Mouse (Mus musculus) myocyte (in vitro differentiated cells): ENCODE measurements around the gene Aqp1. TPM values are rescaled to one million over a fixed set of nuclear protein-coding genes. Genes with fewer than 3 reads are reported as not detected.

Experiments used
- H3K27me3 ChIP-seq: one replicate; pipeline ENCODE4 v1.6.1; 2011; ENCODE audit not compliant: control insufficient read depth, insufficient read depth, insufficient read length
- H3K36me3 ChIP-seq: one replicate; pipeline ENCODE4 v1.6.1; 2011; ENCODE audit not compliant: control insufficient read depth, insufficient read depth
- H3K4me2 ChIP-seq: one replicate; pipeline ENCODE4 v1.6.1; 2011; ENCODE audit warnings: low read depth, control low read depth
- H3K4me3 ChIP-seq: one replicate; pipeline ENCODE4 v1.5.1; 2011; ENCODE audit warnings: mild to moderate bottlenecking, control low read depth, moderate library complexity
- H3K79me2 ChIP-seq: one replicate; pipeline ENCODE4 v1.6.1; 2011; ENCODE audit not compliant: control insufficient read depth, insufficient read depth
- H3ac ChIP-seq: one replicate; pipeline ENCODE4 v1.6.1; 2011; ENCODE audit not compliant: control insufficient read depth, insufficient read length
- CEBPB ChIP-seq: IDR thresholded peaks from 2 replicates; pipeline ENCODE4 v1.6.1; 2011; ENCODE audit warnings: mild to moderate bottlenecking, moderate library complexity; ENCODE audit not compliant: poor library complexity, insufficient read depth, severe bottlenecking
- E2F4 ChIP-seq: IDR thresholded peaks from one replicate; pipeline ENCODE4 v1.6.1; 2011; ENCODE audit warnings: mild to moderate bottlenecking, control low read depth, moderate library complexity; ENCODE audit not compliant: insufficient read depth
- MAX ChIP-seq: IDR thresholded peaks from one replicate; pipeline ENCODE4 v1.6.1; 2011; ENCODE audit warnings: low read depth, mild to moderate bottlenecking, control low read depth
- MYOD1 ChIP-seq, 3 experiments: IDR thresholded peaks; one replicate each; pipeline ENCODE4 v1.6.1; 2011; ENCODE audit warnings: control low read depth in 2 of 3, low read depth in 2 of 3, mild to moderate bottlenecking in 2 of 3, moderate library complexity in 1 of 3; ENCODE audit not compliant: insufficient read length in 2 of 3, control insufficient read depth in 1 of 3
- MYOG ChIP-seq, 3 experiments: IDR thresholded peaks; one replicate each; pipeline ENCODE4 v1.6.1; 2011; ENCODE audit warnings: control low read depth in 2 of 3, low read depth in 2 of 3, mild to moderate bottlenecking in 2 of 3; ENCODE audit not compliant: insufficient read length in 2 of 3, control insufficient read depth in 1 of 3, insufficient read depth in 1 of 3
- POLR2A ChIP-seq: IDR thresholded peaks from one replicate; pipeline ENCODE4 v1.6.1; 2011; ENCODE audit warnings: low read depth, mild to moderate bottlenecking, control low read depth, moderate library complexity; ENCODE audit not compliant: insufficient read length
- POLR2AphosphoS2 ChIP-seq: IDR thresholded peaks from one replicate; pipeline ENCODE4 v1.6.1; 2011; ENCODE audit warnings: low read depth, control low read depth; ENCODE audit not compliant: insufficient read length
- REST ChIP-seq: IDR thresholded peaks from one replicate; pipeline ENCODE4 v1.6.1; 2011; ENCODE audit warnings: mild to moderate bottlenecking, control low read depth, moderate library complexity; ENCODE audit not compliant: insufficient read depth, insufficient read length
- SRF ChIP-seq: IDR thresholded peaks from one replicate; pipeline ENCODE4 v1.6.1; 2011; ENCODE audit warnings: low read depth; ENCODE audit not compliant: control insufficient read depth, insufficient read length
- TCF12 ChIP-seq: IDR thresholded peaks from one replicate; pipeline ENCODE4 v1.6.1; 2011; ENCODE audit warnings: mild to moderate bottlenecking, control low read depth; ENCODE audit not compliant: poor library complexity, insufficient read depth, severe bottlenecking
- TCF3 ChIP-seq: IDR thresholded peaks from one replicate; pipeline ENCODE4 v1.6.1; 2011; ENCODE audit warnings: low read depth, control low read depth; ENCODE audit not compliant: insufficient read length
- USF1 ChIP-seq: IDR thresholded peaks from one replicate; pipeline ENCODE4 v1.6.1; 2011; ENCODE audit warnings: low read depth, mild to moderate bottlenecking, control low read depth, moderate library complexity
- polyA plus RNA-seq: library from polyadenylated mRNA; unstranded; fragments of >200 nt; fragmentation: generic; extraction: Trizol; gene quantifications from one replicate; pipeline ENCODE4 v1.2.1, GENCODE M21; 2012; ENCODE audit warnings: missing spikeins

Aqp1 gene
- polyA plus RNA-seq, 1 experiment = 32.0 TPM

- Histone ChIP-seq H3K27me3 (no peaks in the 10 kb centered on the region), H3K4me2 (no peak overlapping the region), H3K79me2 (no peaks in the 10 kb centered on the region), H3ac (no peak overlapping the region), H3K36me3 (no peaks in the 10 kb centered on the region), H3K4me3 (no peak overlapping the region)
- TF ChIP-seq MYOG (IDR thresholded peaks at IDR 0.05; ENCODE audit: control insufficient read depth in 1 of 3, insufficient read depth in 1 of 3, insufficient read length in 2 of 3, low read depth in 2 of 3) = no peak
- TF ChIP-seq CEBPB = no peak
- no peak for TF ChIP-seq E2F4
- no peak for TF ChIP-seq TCF12
- no peak for TF ChIP-seq TCF3
- TF ChIP-seq REST = no peak
- no peak for TF ChIP-seq SRF
- no peak for TF ChIP-seq MAX
These were observed 14.2 kb downstream of the Aqp1 start for GRCm38 (mm10) chr6:55350383-55350952.

- no peaks in the 10 kb centered on the region for H3K27me3 ChIP-seq
- H3ac ChIP-seq = no peak overlapping the region
- H3K36me3 ChIP-seq = no peaks in the 10 kb centered on the region
- no peak overlapping the region for H3K4me2 ChIP-seq
- no peaks in the 10 kb centered on the region for H3K79me2 ChIP-seq
- H3K4me3 ChIP-seq = no peak overlapping the region
- no peak for TF ChIP-seq POLR2A
These were observed 15.5 kb downstream of the Aqp1 start for GRCm38 (mm10) chr6:55351712-55352111.

GRCm38 (mm10) chr6:55353711-55354445 is 17.6 kb downstream of the Aqp1 start:
- no peak for TF ChIP-seq TCF12
- no peak for TF ChIP-seq E2F4
- TF ChIP-seq SRF = no peak
- no peak for TF ChIP-seq MYOD1 (IDR thresholded peaks at IDR 0.05; ENCODE audit: control insufficient read depth in 1 of 3, insufficient read length in 2 of 3, low read depth in 2 of 3)
- TF ChIP-seq MYOG (IDR thresholded peaks at IDR 0.05; ENCODE audit: control insufficient read depth in 1 of 3, insufficient read depth in 1 of 3, insufficient read length in 2 of 3, low read depth in 2 of 3) = peak in 1 of 3 experiments; percentile 10
- TF ChIP-seq REST = no peak
- no peak for TF ChIP-seq POLR2A
- no peak for TF ChIP-seq POLR2AphosphoS2
- TF ChIP-seq MAX = no peak
- H3K27me3 ChIP-seq = no peaks in the 10 kb centered on the region
- H3ac ChIP-seq = no peak overlapping the region
- no peak overlapping the region for H3K4me3 ChIP-seq
- H3K79me2 ChIP-seq = no peaks in the 10 kb centered on the region
- H3K4me2 ChIP-seq = no peak overlapping the region
- H3K36me3 ChIP-seq = no peaks in the 10 kb centered on the region

- no peak overlapping the region for H3ac ChIP-seq
- no peak overlapping the region for H3K4me3 ChIP-seq
- H3K79me2 ChIP-seq = no peaks in the 10 kb centered on the region
- no peak overlapping the region for H3K4me2 ChIP-seq
- no peaks in the 10 kb centered on the region for H3K27me3 ChIP-seq
- no peaks in the 10 kb centered on the region for H3K36me3 ChIP-seq
- TF ChIP-seq REST (no peak), MYOD1 (IDR thresholded peaks at IDR 0.05; ENCODE audit: control insufficient read depth in 1 of 3, insufficient read length in 2 of 3, low read depth in 2 of 3) (no peak), MYOG (IDR thresholded peaks at IDR 0.05; ENCODE audit: control insufficient read depth in 1 of 3, insufficient read depth in 1 of 3, insufficient read length in 2 of 3, low read depth in 2 of 3) (no peak), E2F4 (no peak)
These were observed 18.4 kb downstream of the Aqp1 start for GRCm38 (mm10) chr6:55354456-55355117.

- Histone ChIP-seq H3ac (no peak overlapping the region), H3K27me3 (no peaks in the 10 kb centered on the region), H3K36me3 (no peaks in the 10 kb centered on the region), H3K4me2 (no peak overlapping the region), H3K79me2 (no peaks in the 10 kb centered on the region), H3K4me3 (no peak overlapping the region)
- no peak for TF ChIP-seq MAX
- no peak for TF ChIP-seq CEBPB
- no peak for TF ChIP-seq SRF
- TF ChIP-seq USF1 = no peak
- no peak for TF ChIP-seq TCF3
- no peak for TF ChIP-seq POLR2A
- TF ChIP-seq E2F4 = no peak
- no peak for TF ChIP-seq MYOD1 (IDR thresholded peaks at IDR 0.05; ENCODE audit: control insufficient read depth in 1 of 3, insufficient read length in 2 of 3, low read depth in 2 of 3)
- no peak for TF ChIP-seq MYOG (IDR thresholded peaks at IDR 0.05; ENCODE audit: control insufficient read depth in 1 of 3, insufficient read depth in 1 of 3, insufficient read length in 2 of 3, low read depth in 2 of 3)
- TF ChIP-seq POLR2AphosphoS2 = no peak
- TF ChIP-seq REST = no peak
- TF ChIP-seq TCF12 = no peak
These were observed 19.3 kb downstream of the Aqp1 start for GRCm38 (mm10) chr6:55355575-55355974.
